Mouse (Mus musculus): ENCODE measurements around the gene Snx21.
"Not testable (repeated sequence)": the region's sequence is repeated elsewhere in the genome, so short reads cannot be mapped to it uniquely, and the experiment has no call there.

Snx21 gene

DNA sequence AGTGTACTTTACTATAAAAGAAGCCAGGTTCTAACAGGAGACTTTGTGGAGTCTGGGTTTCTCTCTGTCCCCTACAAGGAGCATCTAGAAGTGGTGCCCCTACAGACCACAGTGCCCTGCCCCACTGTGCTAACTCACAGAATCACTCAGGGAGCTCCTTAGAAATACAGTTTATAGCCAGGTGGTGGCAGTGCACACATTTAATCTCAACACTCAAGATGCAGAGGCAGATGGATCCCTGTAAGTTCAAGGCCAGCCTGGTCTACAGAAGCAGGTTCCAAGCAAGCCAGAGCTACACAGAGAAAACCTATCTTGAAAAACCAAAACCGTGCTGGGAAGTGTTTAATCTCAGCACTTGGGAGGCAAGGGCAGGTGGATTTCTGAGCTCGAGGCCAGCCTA, 8.1 kb downstream of the Snx21 start:
- DNase-seq (ENCODE audit: low read depth, low spot score): no peak

DNA sequence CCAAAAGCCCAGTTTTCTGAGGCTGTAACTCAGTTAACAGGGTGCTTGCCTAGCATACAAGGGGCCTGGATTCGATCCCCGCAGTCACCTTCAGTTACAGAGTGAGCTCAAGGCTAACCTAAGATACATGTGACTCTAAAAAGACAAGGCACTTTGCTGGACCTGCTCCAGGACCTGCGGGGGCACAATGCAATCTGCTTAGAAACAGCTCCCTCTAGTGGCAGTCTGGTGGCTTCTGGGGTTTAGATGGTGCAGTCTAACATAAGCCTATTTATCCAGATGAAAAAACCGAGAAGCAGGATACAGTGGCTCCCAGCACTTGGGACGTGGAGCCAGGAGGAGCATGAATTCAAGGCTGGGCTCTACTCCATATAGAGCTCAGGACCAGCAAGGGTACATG, 8.7 kb downstream of the Snx21 start:
- DNase-seq (ENCODE audit: low read depth, low spot score): peak; percentile 64

- DNase-seq (ENCODE audit: low read depth, low spot score): no peak
Observed at GRCm38 (mm10) chr2:164795868-164796267, 10.2 kb downstream of the Snx21 start.

DNA sequence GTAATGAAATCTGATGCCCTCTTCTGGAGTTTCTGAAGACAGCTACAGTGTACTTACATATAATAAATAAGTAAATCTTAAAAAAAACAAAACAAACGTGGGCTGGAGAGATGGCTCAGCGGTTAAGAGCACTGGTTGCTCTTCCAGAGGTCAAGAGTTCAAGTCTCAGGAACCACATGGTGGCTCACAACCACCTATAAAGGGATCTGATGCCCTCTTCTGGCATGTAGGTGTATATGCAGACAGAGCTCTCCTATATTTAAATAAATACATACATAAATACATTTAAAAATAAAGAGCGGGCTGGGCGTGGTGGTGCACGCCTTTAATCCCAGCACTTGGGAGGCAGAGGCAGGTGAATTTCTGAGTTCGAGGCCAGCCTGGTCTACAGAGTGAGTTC, 12.9 kb downstream of the Snx21 start:
- not testable (repeated sequence) for DNase-seq (ENCODE audit: low read depth, low spot score)

DNA sequence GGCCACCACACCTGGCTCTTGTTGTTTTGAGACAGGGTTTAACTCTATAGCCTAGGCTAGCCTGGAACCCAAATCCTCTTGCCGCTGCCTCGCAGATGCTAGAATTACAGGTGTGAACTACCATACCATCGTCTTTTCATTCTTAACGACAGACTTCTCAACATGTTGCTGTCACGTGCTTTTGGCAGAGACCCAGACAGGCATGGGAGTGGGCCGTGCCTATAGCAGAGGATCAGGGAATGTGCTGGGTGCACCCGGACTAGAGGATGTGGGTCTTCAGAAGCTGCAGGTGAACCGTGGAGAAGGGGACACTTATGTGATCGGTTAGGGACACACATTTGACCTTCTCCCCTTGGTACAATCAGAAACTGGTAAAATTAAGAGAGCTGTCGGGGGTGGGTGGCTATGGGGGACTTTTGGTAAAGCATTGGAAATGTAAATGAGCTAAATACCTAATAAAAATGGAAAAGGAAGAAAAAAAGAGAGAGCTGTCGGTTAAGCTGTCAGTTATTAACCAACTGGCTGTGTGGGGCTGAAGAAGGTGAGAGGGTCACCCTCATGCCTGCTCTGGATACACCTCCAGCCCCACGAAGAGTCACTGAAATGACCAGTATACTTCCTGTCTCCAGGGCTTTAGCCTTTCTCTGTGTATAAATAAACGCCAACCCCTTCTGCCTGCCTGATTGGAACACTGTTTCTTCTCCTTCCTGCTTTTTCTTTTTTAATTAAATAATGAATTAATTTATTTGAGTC, 14.8 kb downstream of the Snx21 start:
- DNase-seq (ENCODE audit: low read depth, low spot score): no peak

DNA sequence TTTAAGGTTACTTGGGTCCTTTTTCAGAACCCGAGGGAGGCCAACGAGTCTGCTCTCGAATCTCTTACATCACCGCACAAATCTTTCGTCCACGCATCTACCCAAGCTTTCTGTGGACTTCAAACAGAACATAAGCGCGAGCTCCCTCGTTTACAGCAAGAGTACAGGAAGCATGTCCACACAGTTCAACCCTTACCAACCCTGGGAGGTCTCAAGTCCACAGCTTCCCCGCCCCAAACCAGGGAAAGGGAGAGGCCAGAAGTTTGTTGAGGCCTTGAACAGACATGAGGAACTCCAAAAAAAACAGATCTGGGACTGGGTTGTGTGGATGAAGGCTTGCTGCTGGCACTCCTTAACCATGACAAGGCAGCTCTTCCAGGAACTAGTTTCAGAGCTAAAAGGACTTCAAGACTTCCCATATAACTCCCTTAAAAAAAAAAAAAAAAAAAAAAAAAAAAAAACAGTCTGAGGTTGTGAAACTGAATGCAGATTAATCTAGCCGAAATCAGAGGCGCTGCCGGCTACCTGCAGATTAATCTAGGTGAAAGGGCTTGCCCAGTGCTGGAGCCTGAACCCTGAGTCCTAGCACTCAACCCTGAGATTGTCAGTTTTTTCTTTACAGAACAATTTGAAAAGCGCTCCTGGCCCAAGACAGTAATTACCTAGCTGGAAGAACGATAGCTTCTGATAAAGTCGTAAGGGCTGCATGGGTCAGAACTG, 17.7 kb downstream of the Snx21 start:
- DNase-seq (ENCODE audit: low read depth, low spot score): no peak

DNA sequence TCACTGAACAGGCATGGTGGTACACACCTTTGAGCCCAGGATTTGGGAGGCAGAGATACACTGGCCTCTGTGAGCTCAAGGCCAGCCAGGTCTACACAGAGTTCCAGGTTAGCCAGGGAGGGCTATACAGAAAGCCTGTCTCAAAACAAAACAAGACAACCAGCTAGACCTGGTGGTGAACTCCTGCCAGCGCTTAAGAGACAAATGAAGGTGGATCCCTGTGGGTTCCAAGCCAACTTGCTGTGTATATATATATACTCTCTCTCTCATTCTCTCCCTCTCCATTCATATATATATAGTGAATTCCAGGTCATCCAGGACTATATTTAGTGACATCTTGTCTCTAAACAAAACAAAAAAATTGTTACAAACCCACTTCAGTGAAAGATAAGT, 18.3 kb downstream of the Snx21 start:
- DNase-seq (ENCODE audit: low read depth, low spot score): no peak

GRCm38 (mm10) chr2:164804533-164805331, 19.1 kb downstream of the Snx21 start, which contains the start of the genes Acot8 and Zswim3:
TSS of gene Acot8 (minus strand) at chr2:164804882.
TSS of gene Zswim3 (plus strand) at chr2:164805098.
- peak; percentile 97 for DNase-seq (ENCODE audit: low read depth, low spot score)

DNA sequence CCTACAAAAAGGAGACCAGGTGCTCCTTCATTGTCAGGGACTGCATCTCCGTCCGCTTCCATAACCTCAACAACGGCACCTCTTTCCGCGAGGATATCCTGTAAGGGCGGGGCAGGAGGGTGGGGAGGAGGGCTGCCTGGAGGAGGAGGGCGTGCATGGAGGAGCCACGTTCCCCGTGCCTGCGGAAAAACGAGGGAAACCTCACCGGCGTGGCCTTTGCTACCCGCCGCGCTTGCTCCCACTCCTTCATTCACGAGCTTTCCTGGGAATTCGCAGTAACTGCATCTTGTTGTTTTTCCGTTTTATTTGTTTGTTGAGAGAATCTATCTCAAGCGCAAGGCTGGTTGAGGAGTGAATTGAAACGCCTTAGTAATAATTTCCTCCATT, 19.7 kb downstream of the Snx21 start:
- no peak for DNase-seq (ENCODE audit: low read depth, low spot score)

DNA sequence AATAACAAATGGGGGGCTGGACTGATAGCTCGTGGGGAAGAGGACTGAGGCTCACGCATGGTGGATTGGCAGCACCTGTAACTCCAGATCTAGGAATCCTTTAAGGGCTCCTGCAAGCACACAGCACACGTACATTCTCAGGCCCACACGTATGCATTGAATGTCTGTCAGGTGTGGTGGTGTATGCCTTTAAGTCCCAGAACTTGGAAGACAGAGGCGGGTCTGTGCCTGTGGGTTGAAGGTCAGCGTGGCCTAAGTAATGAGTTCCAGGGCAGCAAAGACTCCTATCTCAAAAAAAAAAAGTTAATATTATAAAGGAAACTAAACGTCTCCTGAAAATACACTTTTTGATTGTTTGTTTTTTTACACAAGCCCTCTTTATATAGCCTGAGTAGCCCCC, 21.0 kb downstream of the Snx21 start:
- no peak for DNase-seq (ENCODE audit: low read depth, low spot score)

DNA sequence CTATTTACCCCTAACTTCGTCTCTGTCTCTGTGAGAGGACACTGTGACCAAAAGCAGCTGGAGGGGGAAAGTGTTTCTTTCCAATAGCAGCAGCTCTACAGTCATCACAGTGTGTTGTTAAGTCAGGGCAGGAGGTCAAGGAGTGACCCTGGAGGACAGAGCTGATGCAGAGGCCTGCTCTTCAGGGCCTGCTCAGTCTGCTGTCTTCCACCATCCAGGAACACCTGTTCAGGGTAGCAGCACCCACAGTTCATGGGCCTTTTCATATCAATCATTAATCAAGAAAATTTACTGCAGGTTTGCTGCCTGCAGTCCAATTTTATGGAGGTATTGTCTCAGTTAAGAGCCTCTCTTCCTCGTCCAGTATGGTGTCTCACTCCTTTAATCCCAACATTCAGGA, 27.9 kb downstream of the Snx21 start:
- DNase-seq (ENCODE audit: low read depth, low spot score): no peak

- DNase-seq (ENCODE audit: low read depth, low spot score): no peak
Observed at GRCm38 (mm10) chr2:164815348-164815747, 29.7 kb downstream of the Snx21 start.

GRCm38 (mm10) chr2:164815821-164816220, 30.2 kb downstream of the Snx21 start:
- no peak for DNase-seq (ENCODE audit: low read depth, low spot score)

DNA sequence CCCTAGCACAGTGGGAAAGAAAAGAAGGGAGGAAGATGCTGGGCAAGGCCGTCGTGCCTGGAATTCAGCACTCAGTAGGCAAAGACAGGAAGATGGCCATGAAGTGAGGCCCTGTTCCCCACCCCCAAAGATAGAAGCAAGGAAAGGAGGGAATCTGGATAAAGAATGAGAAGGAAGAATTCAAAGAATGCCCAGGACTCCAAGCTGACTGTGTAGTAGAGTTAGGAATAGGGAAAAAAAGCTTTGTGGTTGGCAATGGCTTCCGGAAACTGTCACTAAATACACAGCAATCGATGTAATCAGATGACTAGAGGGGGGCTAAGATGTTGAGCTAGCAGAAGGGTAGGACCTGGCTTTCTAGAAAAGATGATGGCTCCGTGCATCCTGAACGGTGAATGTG, 31.6 kb downstream of the Snx21 start:
- no peak for DNase-seq (ENCODE audit: low read depth, low spot score)

DNA sequence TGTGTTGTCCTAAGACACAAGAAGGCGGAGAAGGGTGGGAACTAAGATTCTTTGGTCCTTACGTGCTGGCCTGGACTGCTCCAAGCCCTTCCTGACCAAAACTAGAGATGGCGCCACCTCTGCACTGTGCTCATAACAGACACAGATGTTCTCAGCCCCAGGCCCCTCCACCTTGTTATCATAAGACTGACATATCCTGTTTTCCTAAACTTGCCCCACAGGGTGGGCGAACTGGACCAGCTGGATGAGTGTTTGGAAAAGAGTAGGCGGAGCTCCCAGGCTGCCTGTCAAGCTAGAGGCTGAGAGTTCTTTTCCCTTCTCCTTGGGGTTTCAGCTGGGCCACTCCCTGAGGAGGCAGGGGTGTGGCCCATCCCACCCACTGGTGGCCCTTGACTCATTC, 32.1 kb downstream of the Snx21 start:
- DNase-seq (ENCODE audit: low read depth, low spot score): no peak

- DNase-seq (ENCODE audit: low read depth, low spot score): no peak
Observed at GRCm38 (mm10) chr2:164821060-164821459, 35.4 kb downstream of the Snx21 start.

GRCm38 (mm10) chr2:164822636-164823165, 37.1 kb downstream of the Snx21 start, which contains the start of gene Zswim1:
TSS of gene Zswim1 (plus strand) at chr2:164822686.
- peak; percentile 94 for DNase-seq (ENCODE audit: low read depth, low spot score)

GRCm38 (mm10) chr2:164823181-164823585, 37.6 kb downstream of the Snx21 start:
- no peak for DNase-seq (ENCODE audit: low read depth, low spot score)

DNA sequence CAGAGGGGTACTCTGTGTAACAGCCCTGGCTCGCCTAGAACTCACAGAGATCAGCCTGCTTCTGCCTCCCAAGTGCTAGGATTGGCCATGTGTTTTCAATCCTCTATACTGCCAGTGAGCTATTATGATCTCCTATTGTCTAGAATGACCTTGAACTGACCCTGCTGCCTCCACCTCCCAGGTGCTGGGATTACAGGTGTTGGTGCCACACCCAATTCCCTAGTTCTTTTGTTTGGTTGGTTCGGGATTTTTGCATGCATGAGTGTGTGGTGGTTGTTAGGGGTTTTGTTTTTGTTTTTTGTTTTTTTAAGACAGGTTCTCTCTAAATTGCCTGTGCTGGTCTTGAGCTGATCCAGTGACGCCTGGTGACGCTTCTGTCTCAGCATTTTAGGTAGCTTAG, 38.3 kb downstream of the Snx21 start:
- DNase-seq (ENCODE audit: low read depth, low spot score): no peak

- no peak for DNase-seq (ENCODE audit: low read depth, low spot score)
Observed at GRCm38 (mm10) chr2:164825521-164825920, 39.9 kb downstream of the Snx21 start.

DNA sequence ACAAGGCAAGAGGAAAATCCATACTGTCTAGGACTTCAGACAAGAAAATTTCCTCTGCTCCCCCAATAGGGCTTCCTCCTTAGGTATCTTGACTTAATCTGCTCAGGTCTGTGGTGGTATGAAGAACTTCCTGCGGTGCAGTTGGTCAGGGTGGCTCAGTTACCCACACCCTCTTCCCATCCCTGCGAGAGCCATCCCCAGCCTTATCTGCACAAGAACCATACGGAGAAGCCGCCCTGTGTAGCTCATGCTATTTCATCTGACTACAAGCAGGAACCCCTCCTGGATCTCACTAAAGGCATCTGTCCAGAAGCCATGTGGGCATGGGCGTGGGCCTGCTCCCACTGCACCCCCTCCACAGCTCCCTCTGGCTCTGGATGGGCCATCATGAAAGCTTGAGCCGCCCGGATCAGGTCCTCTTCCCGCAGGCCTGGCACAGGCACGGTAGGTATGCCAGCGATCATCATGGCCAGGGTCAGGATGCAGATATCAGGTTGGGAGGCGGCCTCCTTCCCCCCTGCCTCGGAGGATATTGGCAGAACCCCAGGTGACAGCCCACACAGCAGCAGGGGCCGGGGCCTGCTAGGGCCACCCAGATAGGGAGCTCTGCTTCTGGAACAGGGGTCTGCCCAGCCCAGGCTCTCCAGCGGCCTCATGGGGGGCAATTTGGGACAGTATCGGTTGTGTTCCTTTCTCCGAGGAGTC, 41.7 kb downstream of the Snx21 start:
- DNase-seq (ENCODE audit: low read depth, low spot score): no peak
